Mouse (Mus musculus): ENCODE data around the gene Cacna1g. TPM values are rescaled to one million over a fixed set of nuclear protein-coding genes. Genes with fewer than 3 reads are reported as not detected.

Gene Cacna1g
- total and polyA plus RNA-seq, 2 experiments from 2014 or later, result 7.4 to 46.2 TPM

DNA sequence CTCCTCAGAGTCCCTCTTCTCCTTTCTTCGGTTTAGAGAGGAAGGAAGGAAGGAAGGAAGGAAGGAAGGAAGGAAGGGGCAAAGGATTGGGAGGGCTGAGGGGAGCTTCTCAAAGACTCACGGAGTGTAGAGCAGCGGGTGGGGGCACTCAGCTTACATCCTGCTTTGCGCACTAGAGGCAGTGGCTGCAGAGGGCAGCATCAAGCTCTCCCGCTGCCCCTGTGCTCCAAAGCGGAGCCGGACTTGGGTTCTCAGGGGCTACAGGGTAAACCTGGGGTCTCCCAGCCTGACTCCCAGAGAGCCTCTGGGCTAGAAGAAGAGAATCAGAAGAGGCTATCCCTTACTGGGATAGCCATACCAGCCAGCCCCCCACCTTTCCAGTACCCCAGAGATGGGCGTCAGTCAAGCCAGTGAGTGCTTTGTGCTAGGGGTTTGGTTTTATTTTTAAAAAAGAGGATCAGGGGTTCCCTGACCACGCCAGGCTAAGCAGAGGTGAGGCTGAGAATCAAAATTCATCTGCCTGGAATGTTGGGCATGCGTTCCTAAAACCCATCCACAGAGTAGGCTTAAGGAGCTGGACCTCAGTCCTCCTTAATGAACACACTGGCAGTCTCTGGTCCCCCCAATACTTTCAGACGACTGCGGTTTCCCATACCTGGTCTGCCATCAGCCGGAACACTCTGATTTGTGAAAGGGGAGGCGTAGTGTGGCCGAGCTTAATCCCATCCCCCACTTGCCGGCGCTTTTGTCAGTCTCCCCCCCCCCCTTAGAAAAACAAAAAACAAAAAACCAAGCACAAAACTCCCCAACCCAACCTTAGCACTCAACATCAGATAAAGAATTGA is 2.0 kb downstream of the Cacna1g start:
- no peaks in the 10 kb centered on the region for H3K36me3 ChIP-seq (replicated peaks; ENCODE audit: control insufficient read depth, insufficient read depth, low read length)
- H3K27me3 ChIP-seq (ENCODE audit: control insufficient read depth, insufficient read depth, low read length), result peaks cover 42% of the 10 kb centered on the region
- peak overlapping the region; percentile 63 for H3K4me3 ChIP-seq (ENCODE audit: low read depth, low read length)
- peak overlapping the region; percentile 52; the same call in 1 of the 2 replicates for H3K9ac ChIP-seq (replicated peaks; ENCODE audit: low read depth, low read length)
- no peaks in the 10 kb centered on the region for H3K9me3 ChIP-seq (replicated peaks; ENCODE audit: control insufficient read depth, low read length)
- no peak for TF ChIP-seq EP300 (IDR thresholded peaks at IDR 0.05; ENCODE audit: low read depth)
- no peak for TF ChIP-seq CTCF (IDR thresholded peaks at IDR 0.05; ENCODE audit: low read depth)
- no peak overlapping the region for H3K27ac ChIP-seq (ENCODE audit: low read depth)
- H3K4me2 ChIP-seq (ENCODE audit: low read depth, low read length), result peak overlapping the region; percentile 99
- ATAC-seq (ENCODE audit: insufficient read depth, low read depth), result no peak
- 20% methylated on average over 17 of the region's 17 CpGs for WGBS
- DNase-seq (ENCODE audit: low spot score), result no peak
- peaks cover 25% of the 10 kb centered on the region for H3K4me1 ChIP-seq (ENCODE audit: control insufficient read depth, insufficient read depth)

DNA sequence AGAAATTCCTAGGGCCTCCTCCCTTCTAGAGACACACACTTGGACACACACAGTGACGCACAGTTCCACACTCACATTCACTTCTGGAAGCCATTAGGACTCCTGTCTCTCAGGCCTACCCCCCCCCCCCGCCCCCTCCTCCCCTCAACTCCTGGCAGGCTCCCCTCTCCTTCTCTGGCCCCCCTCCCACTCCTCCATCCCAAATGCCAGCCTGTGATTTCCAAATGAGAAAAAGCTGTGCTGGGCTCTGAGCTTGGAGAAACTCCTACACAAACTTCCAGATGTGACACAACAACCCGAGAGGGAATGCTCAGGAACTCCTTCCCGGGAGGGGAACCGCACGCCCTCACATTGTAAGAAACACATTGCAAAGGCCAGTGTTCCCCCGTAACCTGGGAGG is 3.6 kb downstream of the Cacna1g start:
- H3K27ac ChIP-seq (ENCODE audit: low read depth), result no peak overlapping the region
- no peak for ATAC-seq (ENCODE audit: insufficient read depth, low read depth)
- TF ChIP-seq EP300 (IDR thresholded peaks at IDR 0.05; ENCODE audit: low read depth), result no peak
- no peak for TF ChIP-seq CTCF (IDR thresholded peaks at IDR 0.05; ENCODE audit: low read depth)
- DNase-seq (ENCODE audit: low spot score), result no peak
- peaks cover 25% of the 10 kb centered on the region for H3K4me1 ChIP-seq (ENCODE audit: control insufficient read depth, insufficient read depth)
- H3K4me2 ChIP-seq (ENCODE audit: low read depth, low read length), result no peak overlapping the region
- H3K9ac ChIP-seq (replicated peaks; ENCODE audit: low read depth, low read length), result no peak overlapping the region
- no peak overlapping the region for H3K4me3 ChIP-seq (ENCODE audit: low read depth, low read length)
- H3K36me3 ChIP-seq (replicated peaks; ENCODE audit: control insufficient read depth, insufficient read depth, low read length), result no peaks in the 10 kb centered on the region
- H3K9me3 ChIP-seq (replicated peaks; ENCODE audit: control insufficient read depth, low read length), result no peaks in the 10 kb centered on the region
- WGBS, result 49% methylated on average over 7 of the region's 7 CpGs
- H3K27me3 ChIP-seq (ENCODE audit: control insufficient read depth, insufficient read depth, low read length), result peaks cover 28% of the 10 kb centered on the region

DNA sequence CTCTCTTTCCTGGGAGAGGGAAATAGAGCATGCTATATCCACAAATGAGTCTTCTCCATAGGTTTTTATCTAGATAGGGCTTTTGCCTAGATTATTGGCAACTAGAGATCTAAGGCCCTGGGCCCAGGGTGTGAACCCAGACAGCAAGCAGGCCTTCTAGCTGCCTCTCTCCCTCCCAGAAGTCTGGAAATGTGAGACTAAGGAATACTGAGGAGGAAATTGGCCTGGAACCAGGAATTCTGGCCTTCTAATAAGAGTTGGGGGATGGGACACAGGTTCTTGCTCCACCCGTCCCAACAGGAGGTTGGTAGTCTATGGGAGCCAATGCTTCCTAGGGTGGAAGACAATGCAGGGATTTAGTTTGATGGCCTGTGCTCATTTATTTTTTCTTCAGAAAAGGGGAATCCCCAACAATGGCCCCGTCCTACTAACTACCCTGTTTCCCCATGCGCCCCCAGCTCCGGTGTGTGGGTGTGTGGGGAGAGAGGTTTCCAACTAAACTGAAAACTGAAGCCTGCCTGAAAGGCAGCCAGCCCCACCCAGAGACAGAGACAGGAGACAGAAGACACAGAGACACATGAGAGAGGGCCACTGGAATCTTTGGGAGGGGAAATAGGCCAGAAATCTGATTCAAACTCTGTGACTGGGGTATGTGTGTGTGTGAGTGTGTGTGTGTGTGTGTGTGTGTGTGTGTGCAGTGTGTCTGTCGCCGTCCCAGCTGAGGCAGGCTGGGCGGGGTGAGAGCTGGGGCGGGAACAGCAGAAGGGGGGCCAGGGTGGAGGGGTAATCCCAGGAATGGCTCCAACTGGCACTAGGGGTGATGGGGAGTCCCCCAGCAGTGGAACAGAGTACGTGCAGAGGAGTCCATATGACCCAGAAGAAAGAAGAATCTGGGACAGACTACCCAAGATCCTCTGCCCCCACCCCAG is 4.6 kb downstream of the Cacna1g start:
- Histone ChIP-seq H3K36me3 (replicated peaks; ENCODE audit: control insufficient read depth, insufficient read depth, low read length) (no peaks in the 10 kb centered on the region), H3K4me1 (ENCODE audit: control insufficient read depth, insufficient read depth) (peaks cover 31% of the 10 kb centered on the region), H3K27me3 (ENCODE audit: control insufficient read depth, insufficient read depth, low read length) (peaks cover 18% of the 10 kb centered on the region), H3K9me3 (replicated peaks; ENCODE audit: control insufficient read depth, low read length) (no peaks in the 10 kb centered on the region), H3K9ac (replicated peaks; ENCODE audit: low read depth, low read length) (no peak overlapping the region), H3K4me2 (ENCODE audit: low read depth, low read length) (no peak overlapping the region), H3K27ac (ENCODE audit: low read depth) (no peak overlapping the region), H3K4me3 (ENCODE audit: low read depth, low read length) (no peak overlapping the region)
- 55% methylated on average over 9 of the region's 9 CpGs for WGBS
- DNase-seq (ENCODE audit: low spot score) (no peak), ATAC-seq (ENCODE audit: insufficient read depth, low read depth) (no peak)
- TF ChIP-seq EP300 (IDR thresholded peaks at IDR 0.05; ENCODE audit: low read depth), result no peak
- no peak for TF ChIP-seq CTCF (IDR thresholded peaks at IDR 0.05; ENCODE audit: low read depth)

DNA sequence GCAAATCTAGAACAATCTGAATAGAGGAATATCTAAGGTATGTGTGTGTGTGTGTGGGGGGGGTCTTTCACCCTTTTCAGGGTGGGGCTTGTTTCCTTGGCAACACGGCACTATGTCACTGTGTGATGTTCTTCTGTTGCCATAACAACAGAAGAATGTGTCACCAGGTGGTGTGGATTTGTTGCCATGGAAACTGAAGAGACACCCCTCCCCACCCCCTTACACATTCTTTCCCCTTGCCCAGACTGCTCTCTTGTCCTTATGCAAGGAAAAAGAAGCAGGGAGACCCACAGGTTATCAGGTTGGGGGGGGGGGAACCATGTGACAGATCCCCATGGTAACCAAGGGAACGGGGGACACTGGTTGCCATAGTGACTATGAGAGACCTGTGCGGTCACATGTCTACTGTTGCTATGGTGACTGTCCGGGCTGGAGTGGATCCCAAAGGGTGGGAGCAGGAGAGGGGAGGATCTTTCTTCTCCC is 5.4 kb downstream of the Cacna1g start:
- no peak overlapping the region for H3K27ac ChIP-seq (ENCODE audit: low read depth)
- ATAC-seq (ENCODE audit: insufficient read depth, low read depth), result no peak
- peaks cover 16% of the 10 kb centered on the region for H3K27me3 ChIP-seq (ENCODE audit: control insufficient read depth, insufficient read depth, low read length)

DNA sequence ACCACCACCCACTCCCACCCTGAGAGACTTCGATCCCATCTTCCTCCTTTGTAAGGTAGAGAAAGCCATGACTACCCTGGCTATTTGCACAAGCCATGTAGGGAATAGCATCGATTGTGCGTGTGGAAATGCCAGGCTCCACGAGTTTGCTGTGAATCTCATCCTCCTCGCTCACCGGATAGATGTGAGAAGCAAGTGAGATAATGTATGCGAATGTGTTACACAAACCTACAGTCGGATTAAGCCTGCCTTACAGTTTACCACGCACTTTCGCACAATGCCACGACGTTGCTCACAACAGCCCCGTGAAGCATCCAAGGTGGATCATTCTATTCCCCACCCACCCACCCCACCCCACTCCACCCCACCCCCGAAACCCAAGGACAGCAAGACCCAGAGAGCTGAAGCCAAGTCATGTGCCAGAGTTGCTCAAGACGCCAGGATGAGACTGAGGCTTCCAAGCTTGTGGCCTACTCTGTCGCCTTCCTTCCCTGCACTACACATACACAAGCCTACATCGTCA is 7.6 kb downstream of the Cacna1g start:
- WGBS, result 89% methylated on average over 17 of the region's 17 CpGs
- Histone ChIP-seq H3K27ac (ENCODE audit: low read depth) (no peak overlapping the region), H3K9ac (replicated peaks; ENCODE audit: low read depth, low read length) (no peak overlapping the region), H3K9me3 (replicated peaks; ENCODE audit: control insufficient read depth, low read length) (no peaks in the 10 kb centered on the region), H3K27me3 (ENCODE audit: control insufficient read depth, insufficient read depth, low read length) (peaks cover 1% of the 10 kb centered on the region; the same call in 1 of the 2 replicates), H3K4me2 (ENCODE audit: low read depth, low read length) (no peak overlapping the region), H3K4me3 (ENCODE audit: low read depth, low read length) (no peak overlapping the region), H3K36me3 (replicated peaks; ENCODE audit: control insufficient read depth, insufficient read depth, low read length) (no peaks in the 10 kb centered on the region), H3K4me1 (ENCODE audit: control insufficient read depth, insufficient read depth) (peaks cover 27% of the 10 kb centered on the region)
- ATAC-seq (ENCODE audit: insufficient read depth, low read depth) (no peak), DNase-seq (ENCODE audit: low spot score) (no peak)
- TF ChIP-seq EP300 (IDR thresholded peaks at IDR 0.05; ENCODE audit: low read depth), result no peak
- TF ChIP-seq CTCF (IDR thresholded peaks at IDR 0.05; ENCODE audit: low read depth), result no peak

More for the DNA sequence above, 5.4 kb downstream of the Cacna1g start:
- Histone ChIP-seq H3K4me2 (ENCODE audit: low read depth, low read length) (no peak overlapping the region), H3K9me3 (replicated peaks; ENCODE audit: control insufficient read depth, low read length) (no peaks in the 10 kb centered on the region), H3K9ac (replicated peaks; ENCODE audit: low read depth, low read length) (no peak overlapping the region), H3K36me3 (replicated peaks; ENCODE audit: control insufficient read depth, insufficient read depth, low read length) (no peaks in the 10 kb centered on the region), H3K4me3 (ENCODE audit: low read depth, low read length) (no peak overlapping the region), H3K4me1 (ENCODE audit: control insufficient read depth, insufficient read depth) (peaks cover 29% of the 10 kb centered on the region)
- TF ChIP-seq CTCF (IDR thresholded peaks at IDR 0.05; ENCODE audit: low read depth) (no peak), EP300 (IDR thresholded peaks at IDR 0.05; ENCODE audit: low read depth) (no peak)
- no peak for DNase-seq (ENCODE audit: low spot score)
- WGBS, result 42% methylated on average over 4 of the region's 4 CpGs
